Mouse (Mus musculus): ENCODE measurements around the gene Ddx3x.

DNA sequence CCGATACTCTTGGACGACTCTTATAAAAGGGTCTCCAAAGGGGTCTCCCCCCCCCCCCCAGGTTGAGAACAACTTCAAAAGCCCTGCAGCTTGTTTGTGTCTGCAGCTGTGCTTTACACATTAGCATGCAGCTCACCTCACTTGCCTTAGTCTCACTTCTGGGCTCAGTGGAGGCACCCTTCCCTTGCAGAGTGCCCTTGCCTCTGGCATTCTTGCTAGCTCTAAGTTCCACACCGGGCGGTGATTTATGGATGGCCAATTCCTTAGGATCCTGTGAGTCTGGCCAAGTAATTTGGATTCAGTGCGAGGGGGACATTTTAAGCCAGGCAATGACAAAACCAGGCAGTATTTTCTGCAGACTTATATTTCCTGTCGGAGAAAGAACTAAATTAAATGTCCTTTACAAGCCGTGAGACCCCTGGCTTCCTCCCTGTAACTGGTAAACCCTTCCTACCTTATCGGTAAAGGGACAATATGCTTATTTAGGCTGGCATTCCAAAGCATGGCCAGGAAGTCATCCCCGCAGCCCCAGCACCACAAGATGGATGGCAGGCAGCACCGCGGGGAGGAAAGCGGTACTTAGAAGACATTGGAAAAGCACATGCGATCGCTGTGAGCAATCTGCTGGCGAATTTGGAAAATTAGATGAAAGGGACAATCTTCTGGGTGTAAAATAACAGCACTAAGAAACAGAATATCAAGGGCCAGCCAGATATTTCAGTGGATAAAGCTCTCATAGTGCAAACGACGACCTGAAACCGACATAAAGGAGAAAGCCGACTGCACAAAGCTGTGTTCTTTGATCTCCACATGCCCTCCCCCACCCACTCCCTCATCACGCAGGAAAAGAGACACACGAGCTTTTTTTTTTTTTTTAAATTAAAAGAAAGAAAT, 39.1 kb upstream of the Ddx3x start:
- TF ChIP-seq CTCF (conservative IDR thresholded peaks at IDR 0.05; ENCODE audit: low read length), result no peak
- TF ChIP-seq POU5F1 (IDR thresholded peaks at IDR 0.05; ENCODE audit: borderline replicate concordance, low read length), result no peak
- no peak for TF ChIP-seq NANOG (IDR thresholded peaks at IDR 0.05; ENCODE audit: borderline replicate concordance, low read length)
